Mouse (Mus musculus): Measurements from ENCODE around the gene Rdh16.
"Not testable (repeated sequence)": the region's sequence is repeated elsewhere in the genome, so short reads cannot be mapped to it uniquely, and the experiment has no call there.

The Rdh16 gene

GRCm38 (mm10) chr10:127835292-127835691, 34.3 kb downstream of the Rdh16 start:
- DNase-seq: no peak

- not testable (repeated sequence) for DNase-seq
These were observed 36.8 kb downstream of the Rdh16 start for GRCm38 (mm10) chr10:127837793-127838192.

GRCm38 (mm10) chr10:127838539-127838938, 37.6 kb downstream of the Rdh16 start:
- DNase-seq: no peak

DNA sequence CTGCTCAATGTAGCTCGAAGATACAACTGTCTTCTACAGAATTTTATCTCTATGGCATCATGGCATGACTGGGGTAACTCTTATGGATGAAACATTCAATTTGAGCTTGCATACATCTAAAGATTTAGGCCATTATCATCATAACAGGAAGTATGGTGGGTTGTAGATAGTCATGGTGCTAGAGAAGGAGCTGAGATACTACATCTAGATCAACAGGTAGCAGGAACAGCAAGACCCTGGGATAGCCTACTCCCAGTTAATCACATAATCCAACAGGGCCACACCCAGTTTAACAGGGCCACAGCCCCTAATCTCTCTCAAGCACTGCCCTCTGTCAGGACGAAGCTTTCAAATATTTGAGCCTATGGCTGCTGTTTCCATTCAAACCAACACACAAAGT, 39.8 kb downstream of the Rdh16 start:
- no peak for DNase-seq

GRCm38 (mm10) chr10:127845945-127846344, 45.0 kb downstream of the Rdh16 start:
- not testable (repeated sequence) for DNase-seq

DNA sequence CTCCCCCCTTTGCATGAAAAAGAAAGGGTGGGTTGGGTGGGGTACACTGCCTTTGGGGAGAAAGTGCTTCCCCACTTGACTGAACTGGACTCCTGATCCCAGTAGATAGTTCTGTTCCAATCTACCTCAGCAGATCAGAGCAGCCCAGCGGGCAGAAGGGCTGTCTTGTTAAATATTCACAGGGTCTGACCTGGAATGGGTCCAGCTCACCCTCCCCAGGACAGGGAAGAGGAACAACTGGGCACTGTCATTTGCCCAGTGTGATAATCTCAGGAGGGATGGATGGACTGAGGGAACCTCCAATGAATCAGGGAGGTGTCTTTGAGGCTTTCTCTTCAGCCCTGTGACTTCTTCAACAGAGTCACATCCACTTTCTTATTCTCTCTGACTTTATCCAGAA, 47.1 kb downstream of the Rdh16 start:
- DNase-seq: no peak

- no peak for DNase-seq
These were observed 48.7 kb downstream of the Rdh16 start, which contains the start of gene Rdh19 for GRCm38 (mm10) chr10:127849628-127850027. Gene Rdh19 (plus strand): TSS chr10:127849928.

DNA sequence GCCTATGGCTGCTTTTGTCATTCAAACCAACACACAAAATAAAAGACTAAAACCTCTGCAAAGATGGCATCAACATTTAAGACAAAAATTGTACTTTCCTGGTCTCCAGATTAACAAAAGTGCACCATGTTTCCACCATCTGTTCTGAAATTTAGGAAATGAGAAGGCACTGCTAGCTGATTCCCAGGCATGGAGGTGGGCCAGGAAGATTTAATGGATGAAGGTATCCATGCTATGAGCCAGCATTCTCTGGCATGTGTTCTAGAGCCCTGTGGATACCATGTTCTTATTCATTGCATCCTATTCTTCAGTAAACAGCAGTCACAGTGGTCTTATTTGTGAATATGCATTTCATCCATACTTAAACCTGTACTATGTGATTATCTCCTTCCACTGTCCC, 55.4 kb downstream of the Rdh16 start:
- DNase-seq: peak; percentile 49 to 60

DNA sequence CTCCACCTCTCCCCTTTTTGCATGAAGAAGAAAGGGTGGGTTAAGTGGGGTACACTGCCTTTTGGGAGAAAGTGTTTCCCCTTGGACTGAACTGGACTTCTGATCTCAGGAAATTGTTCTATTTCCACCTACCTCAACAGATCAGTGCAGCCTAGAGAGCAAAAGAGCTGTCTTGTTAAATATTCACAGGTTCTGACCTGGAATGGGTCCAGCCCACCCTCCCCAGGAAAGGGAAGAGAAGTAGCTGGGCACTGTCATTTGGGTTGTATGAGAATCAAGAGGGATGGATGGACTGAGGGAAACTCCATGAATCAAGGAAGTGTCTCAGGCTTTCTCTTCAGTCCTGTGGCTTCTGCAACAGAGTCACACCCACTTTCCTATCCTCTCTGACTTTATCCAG, 64.0 kb downstream of the Rdh16 start:
- no peak for DNase-seq

GRCm38 (mm10) chr10:127866232-127866631, 65.3 kb downstream of the Rdh16 start, which contains the start of gene Rdh16f2:
Gene Rdh16f2 (plus strand): TSS chr10:127866474.
- DNase-seq: no peak

DNA sequence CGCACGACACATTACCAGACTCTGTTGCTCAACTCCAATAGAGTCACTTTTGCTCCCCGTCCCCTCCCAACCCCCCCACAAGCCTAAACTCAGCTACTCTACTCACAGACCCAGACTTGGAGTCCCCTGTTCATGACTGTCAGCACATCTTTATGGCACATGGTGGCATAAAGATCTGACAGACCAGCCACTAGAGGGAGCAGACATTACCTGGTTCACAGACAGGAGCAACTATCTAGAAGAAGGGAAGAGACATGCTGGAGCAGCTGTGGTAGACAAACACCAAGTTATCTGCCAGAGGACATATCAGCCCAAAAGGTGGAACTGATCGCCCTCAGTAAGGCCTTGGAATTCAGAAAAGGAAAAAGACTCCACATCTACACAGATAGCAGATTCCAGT, 71.5 kb downstream of the Rdh16 start:
- DNase-seq: no peak

DNA sequence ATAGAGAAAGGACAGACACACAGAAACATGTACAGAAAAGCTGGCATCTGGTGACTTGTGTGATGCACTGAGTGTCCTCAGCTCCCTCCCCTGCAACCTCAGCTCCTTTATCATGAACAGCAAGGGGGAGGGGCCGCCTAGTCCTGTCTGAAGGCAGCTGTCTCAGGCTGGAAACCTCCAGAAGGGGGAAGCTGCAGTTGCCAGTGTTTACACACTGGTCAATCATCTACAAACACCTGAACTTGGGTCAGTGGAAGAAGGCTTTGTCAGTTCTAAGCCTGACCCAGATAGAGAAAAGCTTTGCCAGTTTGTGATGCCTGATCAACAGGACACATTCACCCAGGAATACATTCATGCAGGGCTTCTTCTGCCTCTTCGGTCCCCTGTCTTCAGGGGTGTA, 76.7 kb downstream of the Rdh16 start:
- DNase-seq: no peak

DNA sequence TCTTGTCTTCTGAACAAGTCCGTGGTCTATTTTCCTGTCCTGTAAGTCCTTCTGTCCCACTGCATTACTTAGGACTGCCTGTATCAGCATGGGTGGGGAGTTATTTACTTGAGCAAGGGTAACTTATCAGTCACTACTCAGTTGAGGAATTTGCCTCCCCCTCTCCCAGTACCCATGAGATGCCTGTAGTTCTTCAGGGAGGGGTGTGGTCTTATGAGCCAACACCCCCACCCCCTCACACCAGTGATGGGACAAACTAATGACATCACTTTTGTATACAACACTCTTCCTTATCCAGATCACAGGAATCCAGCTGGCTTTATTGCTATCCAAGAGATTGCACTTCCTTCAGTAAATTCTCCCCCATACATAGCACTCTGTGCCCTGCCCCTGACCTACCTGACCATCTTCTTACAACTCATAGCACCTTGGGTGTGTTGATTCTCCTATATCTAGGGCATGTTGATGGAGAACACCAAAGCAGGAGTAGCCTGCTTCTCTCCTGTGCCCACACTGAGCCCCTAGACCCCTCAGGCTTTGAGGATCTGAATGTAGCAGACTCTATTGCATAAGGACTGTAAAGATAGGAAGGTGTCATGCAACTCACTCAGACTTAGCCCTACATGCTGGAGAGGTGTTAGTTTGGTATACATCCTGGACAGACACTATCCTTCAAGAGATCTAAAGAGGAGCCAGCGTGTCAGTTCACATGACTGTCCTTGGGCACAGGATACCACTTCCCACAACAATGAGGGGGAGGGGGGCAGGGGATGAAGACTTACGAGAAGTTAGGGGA, 77.5 kb downstream of the Rdh16 start:
- no peak for DNase-seq

- peak in 1 of 2 experiments; percentile 3 for DNase-seq
These were observed 78.3 kb downstream of the Rdh16 start for GRCm38 (mm10) chr10:127879155-127879688.

GRCm38 (mm10) chr10:127881041-127881440, 80.1 kb downstream of the Rdh16 start:
- no peak for DNase-seq

DNA sequence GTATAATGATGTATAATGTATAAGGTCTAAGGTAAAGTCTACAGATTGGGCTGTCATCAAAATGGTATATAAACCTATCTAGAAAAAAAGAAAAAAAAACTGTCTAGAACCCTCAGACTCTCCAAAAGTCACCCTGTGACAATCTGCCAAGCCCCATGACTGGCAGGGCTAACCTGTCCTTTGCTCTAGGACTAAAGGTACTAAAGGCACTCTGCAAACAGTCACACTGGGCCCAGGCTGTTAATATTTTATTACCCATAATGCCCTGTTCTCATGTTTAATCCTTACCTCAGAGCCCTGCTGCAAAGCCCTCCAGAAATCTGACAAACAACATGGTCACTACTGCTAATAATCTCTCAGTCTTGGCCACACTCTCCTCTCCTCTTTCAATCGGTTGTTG, 85.6 kb downstream of the Rdh16 start:
- no peak for DNase-seq

DNA sequence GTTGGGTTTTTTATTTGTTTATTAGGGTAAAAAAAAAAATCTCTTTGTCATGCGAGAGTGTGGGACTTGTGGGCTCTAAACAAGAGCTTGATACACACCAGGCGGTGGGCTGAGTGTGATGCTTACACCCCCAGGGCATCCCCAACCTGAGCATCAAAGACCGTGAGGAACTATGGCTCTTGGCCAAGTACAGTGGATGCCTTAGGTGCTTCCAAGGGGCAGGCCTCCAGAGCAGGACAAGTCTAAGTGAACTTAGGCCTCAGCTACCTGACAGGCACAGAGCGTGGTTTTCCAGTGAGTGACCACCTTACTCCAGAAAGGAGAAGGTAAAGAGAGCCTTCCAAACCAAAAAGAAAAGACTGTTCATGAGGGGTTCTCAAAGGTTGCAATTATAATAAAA, 86.0 kb downstream of the Rdh16 start:
- no peak for DNase-seq

- no peak for DNase-seq
These were observed 87.7 kb downstream of the Rdh16 start, which contains the start of gene Rdh7 for GRCm38 (mm10) chr10:127888605-127889004. Gene Rdh7 (minus strand): TSS chr10:127888817.

- no peak for DNase-seq
These were observed 90.5 kb downstream of the Rdh16 start for GRCm38 (mm10) chr10:127891481-127891880.

- not testable (repeated sequence) for DNase-seq
These were observed 92.4 kb downstream of the Rdh16 start for GRCm38 (mm10) chr10:127893163-127894022.

All from cerebellum, postnatal 36 days (tissue).